Mouse (Mus musculus): ENCODE data around the gene Il21.

Gene Il21

GRCm38 (mm10) chr3:37191953-37192352 lies 40.5 kb downstream of the Il21 start:
- DNase-seq (ENCODE audit: low read depth, low spot score) = no peak

- no peak for DNase-seq (ENCODE audit: low read depth, low spot score)
Observed at GRCm38 (mm10) chr3:37185534-37185933, 46.9 kb downstream of the Il21 start.

GRCm38 (mm10) chr3:37182415-37183269 lies 49.8 kb downstream of the Il21 start:
- DNase-seq (ENCODE audit: low read depth, low spot score) = no peak

GRCm38 (mm10) chr3:37181041-37181440 lies 51.4 kb downstream of the Il21 start:
- DNase-seq (ENCODE audit: low read depth, low spot score) = peak; percentile 15

- peak; percentile 65 for DNase-seq (ENCODE audit: low read depth, low spot score)
Observed at GRCm38 (mm10) chr3:37180039-37180743, 52.2 kb downstream of the Il21 start.

GRCm38 (mm10) chr3:37179472-37179871 lies 53.0 kb downstream of the Il21 start:
- no peak for DNase-seq (ENCODE audit: low read depth, low spot score)

GRCm38 (mm10) chr3:37174711-37175572 lies 57.5 kb downstream of the Il21 start:
- DNase-seq (ENCODE audit: low read depth, low spot score) = no peak

- no peak for DNase-seq (ENCODE audit: low read depth, low spot score)
Observed at GRCm38 (mm10) chr3:37173285-37173684, 59.2 kb downstream of the Il21 start.
